Mouse (Mus musculus) heart, adult 2 months (tissue): ENCODE measurements at regions not wholly inside any gene's neighbourhood (a gene's known extent, or its start where the extent isn't known, plus 50 kb on each side); places are given as distances from the start of the nearest gene placed in this dataset.

Source experiments
- DNase-seq, 2 experiments: peaks; one replicate each; pipeline ENCODE4 v3.0.0; 2021
- H3K27ac ChIP-seq: fragments of 200-600 bp; 2 replicates; pipeline ENCODE4 v1.8.1; 2022
- H3K27me3 ChIP-seq: fragments of 200-500 bp; 2 replicates; pipeline ENCODE4 v1.6.1; 2012; ENCODE audit warnings: mild to moderate bottlenecking, low read length, inconsistent platforms, mixed read lengths; ENCODE audit not compliant: control insufficient read depth, insufficient read depth
- H3K36me3 ChIP-seq: fragments of 200-500 bp; 2 replicates; pipeline ENCODE4 v1.6.1; 2012; ENCODE audit warnings: low read length, inconsistent platforms; ENCODE audit not compliant: control insufficient read depth, insufficient read depth
- H3K4me1 ChIP-seq: fragments of 200-500 bp; 2 replicates; pipeline ENCODE4 v1.6.1; 2011; ENCODE audit warnings: low read length; ENCODE audit not compliant: control insufficient read depth, insufficient read depth
- H3K4me3 ChIP-seq: fragments of 200-600 bp; 2 replicates; pipeline ENCODE4 v1.8.1; 2022
- H3K79me2 ChIP-seq: fragments of 200-500 bp; replicated peaks from 2 replicates; pipeline ENCODE4 v1.6.1; 2012; ENCODE audit warnings: mild to moderate bottlenecking, inconsistent platforms, low read length, moderate library complexity, mixed read lengths; ENCODE audit not compliant: control insufficient read depth, insufficient read depth
- H3K9ac ChIP-seq: fragments of 200-500 bp; 2 replicates; pipeline ENCODE4 v1.6.1; 2012; ENCODE audit warnings: low read depth, mild to moderate bottlenecking, control low read depth, inconsistent platforms, low read length, mixed read lengths
- CTCF ChIP-seq: fragments of 200-600 bp; IDR thresholded peaks from 2 replicates; pipeline ENCODE4 v1.8.1; 2022; ENCODE audit warnings: antibody characterized with exemption, mild to moderate bottlenecking, moderate library complexity
- EP300 ChIP-seq: fragments of 200-500 bp; IDR thresholded peaks from 2 replicates; pipeline ENCODE4 v1.6.1; 2011; ENCODE audit warnings: low read depth, low read length, control low read depth; ENCODE audit not compliant: insufficient read depth
- POLR2A ChIP-seq: fragments of 200-500 bp; IDR thresholded peaks from 2 replicates; pipeline ENCODE4 v1.6.1; 2011; ENCODE audit warnings: mild to moderate bottlenecking, low read depth, low read length, control low read depth; ENCODE audit not compliant: insufficient read depth
- WGBS: fragments of 180-500 bp; shearing (Covaris S2); methylation state at CpG from one replicate; pipeline ENCODE4 v1.1.7; 2018; 5-methylcytosine and 5-hydroxymethylcytosine counted together
- intact Hi-C: fragments of 180-260 bp; cut with DNase I; formaldehyde crosslinking; loops from one replicate; pipeline ENCODE4 v1.15.1; 2025

GRCm38 (mm10) chr15:13320599-13321348 is 147.3 kb upstream of the Cdh6 start:
- H3K36me3 ChIP-seq: no peaks in the 10 kb centered on the region
- intact Hi-C loops: no loop called here
- H3K79me2 ChIP-seq: no peaks in the 10 kb centered on the region
- no peak for DNase-seq
- no peaks in the 10 kb centered on the region for H3K4me1 ChIP-seq
- no peak overlapping the region for H3K9ac ChIP-seq
- H3K27ac ChIP-seq: no peak overlapping the region
- TF ChIP-seq CTCF (no peak), POLR2A (no peak), EP300 (no peak)
- WGBS: 72% methylated on average over 10 of the region's 10 CpGs
- H3K27me3 ChIP-seq: no peaks in the 10 kb centered on the region
- no peak overlapping the region for H3K4me3 ChIP-seq

GRCm38 (mm10) chr15:13304562-13304961 is 131.1 kb upstream of the Cdh6 start:
- 84% methylated on average over 6 of the region's 6 CpGs for WGBS
- Histone ChIP-seq H3K27me3 (no peaks in the 10 kb centered on the region), H3K27ac (no peak overlapping the region), H3K9ac (no peak overlapping the region), H3K36me3 (no peaks in the 10 kb centered on the region), H3K4me3 (no peak overlapping the region), H3K4me1 (no peaks in the 10 kb centered on the region), H3K79me2 (no peaks in the 10 kb centered on the region)
- TF ChIP-seq POLR2A (no peak), EP300 (no peak), CTCF (no peak)
- intact Hi-C loops: no loop called here
- no peak for DNase-seq

- no peaks in the 10 kb centered on the region for H3K27me3 ChIP-seq
- no peaks in the 10 kb centered on the region for H3K79me2 ChIP-seq
- intact Hi-C loops: no loop called here
- no peak overlapping the region for H3K9ac ChIP-seq
- H3K4me3 ChIP-seq: no peak overlapping the region
- TF ChIP-seq EP300 (no peak), CTCF (no peak), POLR2A (no peak)
- DNase-seq: no peak
- 67% methylated on average over 7 of the region's 7 CpGs for WGBS
- H3K36me3 ChIP-seq: no peaks in the 10 kb centered on the region
- H3K4me1 ChIP-seq: no peaks in the 10 kb centered on the region
- no peak overlapping the region for H3K27ac ChIP-seq
Measured at GRCm38 (mm10) chr15:13303456-13303855, 130.0 kb upstream of the Cdh6 start.

- WGBS: 85% methylated on average over 6 of the region's 6 CpGs
- intact Hi-C loops: no loop called here
- no peak for TF ChIP-seq EP300
- TF ChIP-seq POLR2A: no peak
- no peak for TF ChIP-seq CTCF
Measured at GRCm38 (mm10) chr15:13302672-13303071, 129.2 kb upstream of the Cdh6 start.

GRCm38 (mm10) chr15:13296967-13297366 is 123.5 kb upstream of the Cdh6 start:
- intact Hi-C loops: no loop called here
- WGBS: 59% methylated on average over 6 of the region's 6 CpGs
- Histone ChIP-seq H3K4me3 (no peak overlapping the region), H3K79me2 (no peaks in the 10 kb centered on the region), H3K27ac (no peak overlapping the region), H3K27me3 (no peaks in the 10 kb centered on the region), H3K9ac (no peak overlapping the region), H3K36me3 (no peaks in the 10 kb centered on the region), H3K4me1 (no peaks in the 10 kb centered on the region)
- TF ChIP-seq POLR2A (no peak), CTCF (no peak), EP300 (no peak)
- no peak for DNase-seq

More at GRCm38 (mm10) chr15:13302672-13303071, 129.2 kb upstream of the Cdh6 start:
- Histone ChIP-seq H3K4me1 (no peaks in the 10 kb centered on the region), H3K4me3 (no peak overlapping the region), H3K79me2 (no peaks in the 10 kb centered on the region), H3K9ac (no peak overlapping the region), H3K36me3 (no peaks in the 10 kb centered on the region), H3K27ac (no peak overlapping the region), H3K27me3 (no peaks in the 10 kb centered on the region)
- DNase-seq: no peak

- Histone ChIP-seq H3K9ac (no peak overlapping the region), H3K27me3 (no peaks in the 10 kb centered on the region), H3K4me3 (no peak overlapping the region), H3K4me1 (peaks cover 1% of the 10 kb centered on the region; the same call in 1 of the 2 replicates), H3K27ac (no peak overlapping the region), H3K79me2 (no peaks in the 10 kb centered on the region), H3K36me3 (no peaks in the 10 kb centered on the region)
- TF ChIP-seq CTCF (no peak), EP300 (no peak), POLR2A (no peak)
- WGBS: 86% methylated on average over 3 of the region's 3 CpGs
- no peak for DNase-seq
- intact Hi-C loops: loop anchor here (10.0 kb wide), 1 partner anchor 104 kb away; no protein-coding TSS in a partner anchor
Measured at GRCm38 (mm10) chr15:13289064-13289463, 115.6 kb upstream of the Cdh6 start.
